Mouse (Mus musculus): ENCODE measurements at regions not wholly inside any gene's neighbourhood (a gene's known extent, or its start where the extent isn't known, plus 50 kb on each side); places are given as distances from the start of the nearest gene placed in this dataset.

DNA sequence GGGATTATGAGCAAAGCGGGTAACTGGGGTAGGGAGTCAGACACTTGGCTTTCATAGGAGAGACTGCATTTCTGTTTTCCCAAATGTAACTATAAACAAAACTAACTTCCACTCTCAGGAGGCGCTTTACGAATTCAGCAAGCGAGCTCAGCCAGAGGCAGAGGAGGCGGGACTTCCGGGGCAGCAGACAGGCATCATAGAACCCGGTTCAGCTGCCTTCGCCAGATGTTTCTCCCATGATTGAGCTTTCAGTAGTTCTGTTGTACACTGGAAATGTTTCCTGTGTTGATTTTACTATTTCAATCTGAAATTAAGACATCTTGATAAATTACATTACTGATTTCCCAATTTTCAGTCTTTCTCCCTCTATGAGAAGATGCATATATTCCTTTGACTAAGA is 92.9 kb downstream of the Zfp365 start:
- DNase-seq (ENCODE audit: low spot score), result no peak
- no peaks in the 10 kb centered on the region for H3K36me3 ChIP-seq (ENCODE audit: insufficient read depth, low read length)
- no peak for TF ChIP-seq CTCF (IDR thresholded peaks at IDR 0.05; ENCODE audit: low read depth)
- H3K9me3 ChIP-seq (replicated peaks; ENCODE audit: low read length), result no peaks in the 10 kb centered on the region
- H3K4me3 ChIP-seq (replicated peaks; ENCODE audit: low read depth, low read length), result no peak overlapping the region
- H3K4me1 ChIP-seq (replicated peaks; ENCODE audit: insufficient read depth, low read length), result no peaks in the 10 kb centered on the region
- no peak overlapping the region for H3K9ac ChIP-seq (ENCODE audit: low read depth, low read length)
- no peak for ATAC-seq (replicated peaks; ENCODE audit: low FRiP score, low read depth)
- H3K4me2 ChIP-seq (ENCODE audit: low read length), result no peak overlapping the region
- WGBS, result 76% methylated on average over 8 of the region's 8 CpGs
- no peaks in the 10 kb centered on the region for H3K27me3 ChIP-seq (ENCODE audit: insufficient read depth, low read length)
- H3K27ac ChIP-seq, result no peak overlapping the region

DNA sequence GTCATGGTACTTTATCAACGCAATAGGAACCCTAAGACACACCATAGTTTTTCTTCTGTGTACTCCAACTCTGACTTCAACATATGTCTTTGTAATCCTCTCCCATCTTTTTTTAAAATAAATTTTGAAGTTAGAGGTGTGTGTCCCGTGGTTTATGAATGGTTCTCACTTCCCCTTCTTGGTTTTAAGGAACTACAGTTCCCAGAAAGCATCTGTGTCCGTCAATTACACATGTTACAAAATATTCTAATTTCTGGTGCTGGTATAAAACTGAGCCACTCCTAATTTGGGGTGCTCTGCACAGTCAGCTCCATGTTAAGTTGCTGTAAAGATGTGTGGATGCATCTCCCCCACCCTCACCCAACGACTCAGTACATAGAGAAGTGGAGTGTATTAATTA is 98.6 kb downstream of the Zfp365 start:
- ATAC-seq (replicated peaks; ENCODE audit: low FRiP score, low read depth) (no peak), DNase-seq (ENCODE audit: low spot score) (no peak)
- TF ChIP-seq CTCF (IDR thresholded peaks at IDR 0.05; ENCODE audit: low read depth), result no peak
- H3K36me3 ChIP-seq (ENCODE audit: insufficient read depth, low read length), result no peaks in the 10 kb centered on the region
- no peaks in the 10 kb centered on the region for H3K4me1 ChIP-seq (replicated peaks; ENCODE audit: insufficient read depth, low read length)
- no peaks in the 10 kb centered on the region for H3K9me3 ChIP-seq (replicated peaks; ENCODE audit: low read length)
- H3K4me2 ChIP-seq (ENCODE audit: low read length), result no peak overlapping the region
- H3K27ac ChIP-seq, result no peak overlapping the region
- 82% methylated on average over 4 of the region's 4 CpGs for WGBS
- H3K9ac ChIP-seq (ENCODE audit: low read depth, low read length), result no peak overlapping the region
- no peaks in the 10 kb centered on the region for H3K27me3 ChIP-seq (ENCODE audit: insufficient read depth, low read length)
- no peak overlapping the region for H3K4me3 ChIP-seq (replicated peaks; ENCODE audit: low read depth, low read length)

DNA sequence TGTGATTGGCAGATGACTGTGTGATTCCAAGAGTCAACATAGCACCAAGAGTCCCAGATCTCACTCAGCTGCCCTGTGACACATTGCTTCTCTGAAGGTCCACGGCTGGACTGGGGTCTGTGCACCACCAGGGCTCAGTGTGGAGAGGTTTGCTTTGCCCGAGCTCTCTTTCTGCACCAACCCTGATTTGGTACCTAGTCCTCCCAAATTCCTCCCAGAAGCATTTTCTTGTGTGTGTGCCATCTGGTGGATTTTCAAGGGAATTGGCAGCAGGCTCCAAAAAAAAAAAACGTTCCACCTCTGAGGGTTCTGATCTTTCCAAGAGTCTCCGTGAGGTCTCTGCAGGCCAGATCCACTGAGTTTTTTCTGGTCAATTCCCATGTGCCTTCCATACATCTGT is 107.3 kb downstream of the Zfp365 start:
- no peaks in the 10 kb centered on the region for H3K4me1 ChIP-seq (replicated peaks; ENCODE audit: insufficient read depth, low read length)
- H3K36me3 ChIP-seq (ENCODE audit: insufficient read depth, low read length), result no peaks in the 10 kb centered on the region
- no peak overlapping the region for H3K4me3 ChIP-seq (replicated peaks; ENCODE audit: low read depth, low read length)
- no peak overlapping the region for H3K9ac ChIP-seq (ENCODE audit: low read depth, low read length)
- H3K27ac ChIP-seq, result no peak overlapping the region
- peak; percentile 83 for DNase-seq (ENCODE audit: low spot score)
- WGBS, result 25% methylated on average over 4 of the region's 4 CpGs
- ATAC-seq (replicated peaks; ENCODE audit: low FRiP score, low read depth), result no peak
- H3K9me3 ChIP-seq (replicated peaks; ENCODE audit: low read length), result no peaks in the 10 kb centered on the region
- no peaks in the 10 kb centered on the region for H3K27me3 ChIP-seq (ENCODE audit: insufficient read depth, low read length)
- no peak overlapping the region for H3K4me2 ChIP-seq (ENCODE audit: low read length)
- peak; percentile 74 for TF ChIP-seq CTCF (IDR thresholded peaks at IDR 0.05; ENCODE audit: low read depth)

DNA sequence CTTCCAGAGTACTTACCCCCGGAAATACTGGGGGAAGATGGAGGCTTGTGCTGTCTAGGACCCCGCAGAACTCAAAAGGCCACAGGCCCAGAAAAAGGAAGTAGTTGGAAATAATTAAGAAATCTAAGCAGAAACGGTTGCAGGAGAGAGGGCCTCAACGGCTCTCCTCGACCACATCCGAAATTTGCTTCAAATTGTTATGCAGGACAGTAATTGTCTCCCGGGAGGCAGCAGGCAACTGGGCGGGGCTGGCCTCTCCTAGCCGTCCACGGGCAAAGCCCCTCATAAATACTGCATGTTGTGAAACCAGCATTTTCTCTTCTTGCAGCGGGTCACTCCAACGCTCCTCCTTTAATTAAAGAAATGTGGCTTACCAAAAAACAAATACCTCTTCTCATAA is 107.8 kb downstream of the Zfp365 start:
- no peak overlapping the region for H3K4me3 ChIP-seq (replicated peaks; ENCODE audit: low read depth, low read length)
- DNase-seq (ENCODE audit: low spot score), result peak; percentile 19
- TF ChIP-seq CTCF (IDR thresholded peaks at IDR 0.05; ENCODE audit: low read depth), result no peak
- no peaks in the 10 kb centered on the region for H3K4me1 ChIP-seq (replicated peaks; ENCODE audit: insufficient read depth, low read length)
- no peaks in the 10 kb centered on the region for H3K9me3 ChIP-seq (replicated peaks; ENCODE audit: low read length)
- no peak overlapping the region for H3K9ac ChIP-seq (ENCODE audit: low read depth, low read length)
- H3K27me3 ChIP-seq (ENCODE audit: insufficient read depth, low read length), result no peaks in the 10 kb centered on the region
- no peak overlapping the region for H3K4me2 ChIP-seq (ENCODE audit: low read length)
- H3K27ac ChIP-seq, result no peak overlapping the region
- no peak for ATAC-seq (replicated peaks; ENCODE audit: low FRiP score, low read depth)
- 41% methylated on average over 12 of the region's 12 CpGs for WGBS
- H3K36me3 ChIP-seq (ENCODE audit: insufficient read depth, low read length), result no peaks in the 10 kb centered on the region

- H3K9ac ChIP-seq (ENCODE audit: low read depth, low read length), result no peak overlapping the region
- H3K4me3 ChIP-seq (replicated peaks; ENCODE audit: low read depth, low read length), result no peak overlapping the region
- H3K36me3 ChIP-seq (ENCODE audit: insufficient read depth, low read length), result no peaks in the 10 kb centered on the region
- ATAC-seq (replicated peaks; ENCODE audit: low FRiP score, low read depth) (no peak), DNase-seq (ENCODE audit: low spot score) (no peak)
- no peak overlapping the region for H3K27ac ChIP-seq
- no peaks in the 10 kb centered on the region for H3K27me3 ChIP-seq (ENCODE audit: insufficient read depth, low read length)
- no peak for TF ChIP-seq CTCF (IDR thresholded peaks at IDR 0.05; ENCODE audit: low read depth)
- WGBS, result 92% methylated on average over 8 of the region's 8 CpGs
- H3K4me1 ChIP-seq (replicated peaks; ENCODE audit: insufficient read depth, low read length), result no peaks in the 10 kb centered on the region
- H3K9me3 ChIP-seq (replicated peaks; ENCODE audit: low read length), result no peaks in the 10 kb centered on the region
- H3K4me2 ChIP-seq (ENCODE audit: low read length), result no peak overlapping the region
Measured at GRCm38 (mm10) chr10:67802156-67802555, 110.3 kb downstream of the Zfp365 start.

DNA sequence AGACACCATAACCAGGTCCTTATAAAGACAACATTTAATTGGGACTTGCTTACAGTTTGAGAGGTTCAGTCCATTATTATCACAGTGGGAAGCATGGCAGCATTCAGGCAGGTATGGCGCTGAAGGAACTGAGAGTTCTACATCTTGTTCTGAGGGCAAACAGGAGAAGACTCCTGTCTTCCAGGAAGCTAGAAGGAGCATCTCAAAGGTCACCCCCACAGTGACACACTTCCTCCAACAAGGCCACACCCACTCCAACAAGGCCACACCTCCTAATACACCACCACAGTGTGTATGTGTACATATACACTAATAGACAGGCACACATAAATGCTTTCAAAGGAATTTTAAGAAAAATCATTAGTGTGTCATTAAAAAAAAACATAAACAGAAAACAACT is 110.8 kb downstream of the Zfp365 start:
- no peak for TF ChIP-seq CTCF (IDR thresholded peaks at IDR 0.05; ENCODE audit: low read depth)
- no peak for ATAC-seq (replicated peaks; ENCODE audit: low FRiP score, low read depth)
- no peak for DNase-seq (ENCODE audit: low spot score)
- H3K36me3 ChIP-seq (ENCODE audit: insufficient read depth, low read length), result no peaks in the 10 kb centered on the region
- no peaks in the 10 kb centered on the region for H3K9me3 ChIP-seq (replicated peaks; ENCODE audit: low read length)
- H3K4me3 ChIP-seq (replicated peaks; ENCODE audit: low read depth, low read length), result no peak overlapping the region
- H3K9ac ChIP-seq (ENCODE audit: low read depth, low read length), result no peak overlapping the region
- no peaks in the 10 kb centered on the region for H3K4me1 ChIP-seq (replicated peaks; ENCODE audit: insufficient read depth, low read length)
- H3K27ac ChIP-seq, result no peak overlapping the region
- H3K27me3 ChIP-seq (ENCODE audit: insufficient read depth, low read length), result no peaks in the 10 kb centered on the region
- no peak overlapping the region for H3K4me2 ChIP-seq (ENCODE audit: low read length)
- WGBS, result 100% methylated on average over 1 of the region's 1 CpGs

DNA sequence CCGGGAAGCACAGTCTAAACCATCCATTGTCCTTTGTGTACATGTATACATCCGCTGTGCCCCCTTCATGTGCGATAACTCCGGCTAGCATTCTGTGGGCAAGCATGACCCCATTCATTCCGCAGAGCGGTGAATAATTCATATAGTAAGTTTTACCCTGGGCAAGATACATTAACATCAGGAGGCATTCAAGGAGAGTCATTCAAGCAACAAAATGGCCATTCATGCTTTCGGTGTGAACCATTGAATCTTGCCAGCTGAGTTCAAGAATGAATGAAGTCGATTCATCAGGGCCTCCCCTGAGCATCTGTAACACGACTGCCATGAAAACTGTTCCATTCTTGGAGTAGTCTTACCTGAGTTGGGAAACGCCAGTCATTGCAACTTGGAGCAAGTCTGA is 113.5 kb downstream of the Zfp365 start:
- Histone ChIP-seq H3K9ac (ENCODE audit: low read depth, low read length) (no peak overlapping the region), H3K4me3 (replicated peaks; ENCODE audit: low read depth, low read length) (no peak overlapping the region), H3K27ac (no peak overlapping the region), H3K9me3 (replicated peaks; ENCODE audit: low read length) (no peaks in the 10 kb centered on the region), H3K4me1 (replicated peaks; ENCODE audit: insufficient read depth, low read length) (no peaks in the 10 kb centered on the region), H3K4me2 (ENCODE audit: low read length) (no peak overlapping the region), H3K27me3 (ENCODE audit: insufficient read depth, low read length) (no peaks in the 10 kb centered on the region), H3K36me3 (ENCODE audit: insufficient read depth, low read length) (no peaks in the 10 kb centered on the region)
- WGBS, result 88% methylated on average over 10 of the region's 10 CpGs
- ATAC-seq (replicated peaks; ENCODE audit: low FRiP score, low read depth), result no peak
- TF ChIP-seq CTCF (IDR thresholded peaks at IDR 0.05; ENCODE audit: low read depth), result no peak
- DNase-seq (ENCODE audit: low spot score), result no peak
